Mouse (Mus musculus): ENCODE data around the gene Mri1. TPM values are rescaled to one million over a fixed set of nuclear protein-coding genes. Genes with fewer than 3 reads are reported as not detected.

Mri1 gene
- total and polyA plus RNA-seq, 3 experiments, result 58.6 to 102 (median 62.1) TPM

- in situ Hi-C loops (cut with MboI; ENCODE audit: low pct_ligation_motif_present, low pct_unique_long_range_greater_than_20kb, low sequenced_read_pairs) (loop anchor here (25.0 kb wide), 1 partner anchor 149 kb away; no protein-coding TSS in a partner anchor), dilution Hi-C loops (cut with MboI; ENCODE audit: extremely low pct_ligation_motif_present, extremely low pct_unique_long_range_greater_than_20kb, low sequenced_read_pairs) (no loop called here)
- no peaks in the 10 kb centered on the region for H3K27me3 ChIP-seq (replicated peaks)
- H3K79me2 ChIP-seq (replicated peaks; ENCODE audit: control insufficient read depth, extremely low read depth, insufficient read depth, poor library complexity, severe bottlenecking), result no peaks in the 10 kb centered on the region
- no peak overlapping the region for H3K4me3 ChIP-seq (replicated peaks in 1 of 3; ENCODE audit: low read depth in 2 of 3, low read length in 2 of 3, poor library complexity in 1 of 3)
- no peaks in the 10 kb centered on the region for H3K9me3 ChIP-seq (replicated peaks; ENCODE audit: low read length)
- no peak for DNase-seq (ENCODE audit: extremely low read depth)
- H3K36me3 ChIP-seq (replicated peaks in 1 of 2; ENCODE audit: control insufficient read depth in 1 of 2, insufficient read depth in 1 of 2, low read length in 1 of 2), result peaks cover 77 to 95% of the 10 kb centered on the region in 2 experiments
- no peak overlapping the region for H3K9ac ChIP-seq (ENCODE audit: insufficient read depth, low read depth)
- peaks cover 4 to 10% of the 10 kb centered on the region in 2 experiments; a peak in 3 of 4 replicates for H3K4me1 ChIP-seq (ENCODE audit: control insufficient read depth in 1 of 2, insufficient read depth in 2 of 2)
- TF ChIP-seq PAX5 (IDR thresholded peaks at IDR 0.05; ENCODE audit: low read length) (no peak), NELFE (IDR thresholded peaks at IDR 0.05; ENCODE audit: low read depth, low read length) (no peak), MAZ (IDR thresholded peaks at IDR 0.05; ENCODE audit: low read depth, low read length) (no peak), SMC3 (IDR thresholded peaks at IDR 0.05; ENCODE audit: low read depth, low read length) (no peak), USF1 (IDR thresholded peaks at IDR 0.05; ENCODE audit: low read depth, low read length) (no peak), SIN3A (IDR thresholded peaks at IDR 0.05; ENCODE audit: low read length) (no peak), MYC (IDR thresholded peaks at IDR 0.05; ENCODE audit: low read depth, low read length) (no peak), UBTF (IDR thresholded peaks at IDR 0.05; ENCODE audit: low read depth, low read length) (no peak), USF2 (conservative IDR thresholded peaks at IDR 0.05; ENCODE audit: low read depth, low read length) (no peak), HCFC1 (IDR thresholded peaks at IDR 0.05; ENCODE audit: low read depth, low read length) (no peak), ZKSCAN1 (IDR thresholded peaks at IDR 0.05; ENCODE audit: borderline replicate concordance, low read depth, low read length) (no peak), TCF12 (IDR thresholded peaks at IDR 0.05; ENCODE audit: low read depth, low read length) (no peak), ETS1 (conservative IDR thresholded peaks at IDR 0.05; ENCODE audit: low read depth, low read length) (no peak)
- H3K27ac ChIP-seq (ENCODE audit: insufficient read depth, low read depth), result no peak overlapping the region
- no peak overlapping the region for H3K4me2 ChIP-seq (ENCODE audit: insufficient read depth, low read depth, poor library complexity, severe bottlenecking)
These were observed 43.8 kb downstream of the Mri1 start for GRCm38 (mm10) chr8:84213277-84213676.

- H3K27ac ChIP-seq (ENCODE audit: insufficient read depth, low read depth), result no peak overlapping the region
- no peak overlapping the region for H3K4me2 ChIP-seq (ENCODE audit: insufficient read depth, low read depth, poor library complexity, severe bottlenecking)
- dilution Hi-C loops (cut with MboI; ENCODE audit: extremely low pct_ligation_motif_present, extremely low pct_unique_long_range_greater_than_20kb, low sequenced_read_pairs), result no loop called here
- no peaks in the 10 kb centered on the region for H3K79me2 ChIP-seq (replicated peaks; ENCODE audit: control insufficient read depth, extremely low read depth, insufficient read depth, poor library complexity, severe bottlenecking)
- in situ Hi-C loops (cut with MboI; ENCODE audit: low pct_ligation_motif_present, low pct_unique_long_range_greater_than_20kb, low sequenced_read_pairs), result loop anchor here (25.0 kb wide), 1 partner anchor 150 kb away; no protein-coding TSS in a partner anchor
- peaks cover 12 to 23% of the 10 kb centered on the region in 2 experiments for H3K4me1 ChIP-seq (ENCODE audit: control insufficient read depth in 1 of 2, insufficient read depth in 2 of 2)
- no peak for TF ChIP-seq CTCF (conservative IDR thresholded peaks at IDR 0.05 in 1 of 2, IDR thresholded peaks at IDR 0.05 in 1 of 2; ENCODE audit: low read depth in 2 of 2, low read length in 2 of 2)
- no peak for TF ChIP-seq CHD1 (IDR thresholded peaks at IDR 0.05; ENCODE audit: low read depth, low read length)
- no peak for TF ChIP-seq NELFE (IDR thresholded peaks at IDR 0.05; ENCODE audit: low read depth, low read length)
- no peak for TF ChIP-seq E2F4 (IDR thresholded peaks at IDR 0.05; ENCODE audit: insufficient replicate concordance, low read depth, low read length)
- no peak for TF ChIP-seq RAD21 (IDR thresholded peaks at IDR 0.05; ENCODE audit: low read depth, low read length)
- TF ChIP-seq ETS1 (conservative IDR thresholded peaks at IDR 0.05; ENCODE audit: low read depth, low read length), result no peak
- no peak for TF ChIP-seq HCFC1 (IDR thresholded peaks at IDR 0.05; ENCODE audit: low read depth, low read length)
- no peak for TF ChIP-seq UBTF (IDR thresholded peaks at IDR 0.05; ENCODE audit: low read depth, low read length)
- TF ChIP-seq ZMIZ1 (IDR thresholded peaks at IDR 0.05; ENCODE audit: low read depth, low read length), result no peak
- no peak overlapping the region for H3K4me3 ChIP-seq (replicated peaks in 1 of 3; ENCODE audit: low read depth in 2 of 3, low read length in 2 of 3, poor library complexity in 1 of 3)
- H3K27me3 ChIP-seq (replicated peaks), result no peaks in the 10 kb centered on the region
- peaks cover 66 to 92% of the 10 kb centered on the region in 2 experiments for H3K36me3 ChIP-seq (replicated peaks in 1 of 2; ENCODE audit: control insufficient read depth in 1 of 2, insufficient read depth in 1 of 2, low read length in 1 of 2)
- no peak overlapping the region for H3K9ac ChIP-seq (ENCODE audit: insufficient read depth, low read depth)
- no peaks in the 10 kb centered on the region for H3K9me3 ChIP-seq (replicated peaks; ENCODE audit: low read length)
- no peak for DNase-seq (ENCODE audit: extremely low read depth)
These were observed 45.1 kb downstream of the Mri1 start for GRCm38 (mm10) chr8:84211881-84212563.
